Mouse (Mus musculus): ENCODE measurements at regions not wholly inside any gene's neighbourhood (a gene's known extent, or its start where the extent isn't known, plus 50 kb on each side); places are given as distances from the start of the nearest gene placed in this dataset.
A peak's percentile ranks its signal among the peaks of the same experiment; 100 is the strongest.
"Not testable (repeated sequence)": the region's sequence is repeated elsewhere in the genome, so short reads cannot be mapped to it uniquely, and the experiment has no call there.

- not testable (repeated sequence) for H3K36me3 ChIP-seq; H3K4me3 ChIP-seq; H3K27ac ChIP-seq; H3K4me1 ChIP-seq (replicated peaks); H3K27me3 ChIP-seq (ENCODE audit: insufficient read depth, poor library complexity, severe bottlenecking)
- peak; percentile 87 for DNase-seq (ENCODE audit: low spot score)
- WGBS, result 52% methylated on average over 12 of the region's 12 CpGs
- peaks cover 23% of the 10 kb centered on the region for H3K9me3 ChIP-seq
Observed at GRCm38 (mm10) chr6:3201507-3201906, 197.9 kb downstream of the Samd9l start.

- Histone ChIP-seq H3K27me3 (ENCODE audit: insufficient read depth, poor library complexity, severe bottlenecking) (no peaks in the 10 kb centered on the region), H3K27ac (no peak overlapping the region), H3K4me1 (replicated peaks) (no peaks in the 10 kb centered on the region), H3K4me3 (no peak overlapping the region), H3K9me3 (peaks cover 23% of the 10 kb centered on the region), H3K36me3 (no peaks in the 10 kb centered on the region)
- 68% methylated on average over 33 of the region's 33 CpGs for WGBS
- DNase-seq (ENCODE audit: low spot score), result peak; percentile 8
Observed at GRCm38 (mm10) chr6:3201107-3201506, 198.3 kb downstream of the Samd9l start.

GRCm38 (mm10) chr6:3200586-3200985 is 198.8 kb downstream of the Samd9l start:
- H3K9me3 ChIP-seq, result peaks cover 20% of the 10 kb centered on the region
- H3K36me3 ChIP-seq; H3K4me3 ChIP-seq; H3K27ac ChIP-seq; H3K27me3 ChIP-seq (ENCODE audit: insufficient read depth, poor library complexity, severe bottlenecking); H3K4me1 ChIP-seq (replicated peaks): not testable (repeated sequence)
- peak; percentile 83 for DNase-seq (ENCODE audit: low spot score)
- 85% methylated on average over 18 of the region's 18 CpGs for WGBS

- H3K27ac ChIP-seq; H3K4me3 ChIP-seq; H3K36me3 ChIP-seq; H3K4me1 ChIP-seq (replicated peaks); H3K27me3 ChIP-seq (ENCODE audit: insufficient read depth, poor library complexity, severe bottlenecking); DNase-seq (ENCODE audit: low spot score): not testable (repeated sequence)
- peaks cover 22% of the 10 kb centered on the region for H3K9me3 ChIP-seq
- WGBS, result 55% methylated on average over 1 of the region's 1 CpGs
Observed at GRCm38 (mm10) chr6:3192424-3192820, 206.9 kb downstream of the Samd9l start.

- H3K36me3 ChIP-seq; H3K27ac ChIP-seq; H3K4me3 ChIP-seq; H3K27me3 ChIP-seq (ENCODE audit: insufficient read depth, poor library complexity, severe bottlenecking); H3K4me1 ChIP-seq (replicated peaks); DNase-seq (ENCODE audit: low spot score): not testable (repeated sequence)
- WGBS, result 85% methylated on average over 6 of the region's 6 CpGs
- H3K9me3 ChIP-seq, result peaks cover 18% of the 10 kb centered on the region
Observed at GRCm38 (mm10) chr6:3191695-3192423, 207.5 kb downstream of the Samd9l start.

GRCm38 (mm10) chr6:3183819-3184199 is 215.6 kb downstream of the Samd9l start:
- H3K27me3 ChIP-seq (ENCODE audit: insufficient read depth, poor library complexity, severe bottlenecking), result no peaks in the 10 kb centered on the region
- peak; percentile 31 for DNase-seq (ENCODE audit: low spot score)
- H3K4me1 ChIP-seq (replicated peaks), result peaks cover 4% of the 10 kb centered on the region; the same call in 1 of the 2 replicates
- peaks cover 38% of the 10 kb centered on the region for H3K9me3 ChIP-seq
- H3K36me3 ChIP-seq, result no peaks in the 10 kb centered on the region
- 40% methylated on average over 5 of the region's 5 CpGs for WGBS
- H3K4me3 ChIP-seq, result no peak overlapping the region
- no peak overlapping the region for H3K27ac ChIP-seq

- Histone ChIP-seq H3K4me1 (replicated peaks) (peaks cover 4% of the 10 kb centered on the region; the same call in 1 of the 2 replicates), H3K27me3 (ENCODE audit: insufficient read depth, poor library complexity, severe bottlenecking) (no peaks in the 10 kb centered on the region), H3K36me3 (no peaks in the 10 kb centered on the region), H3K9me3 (peaks cover 38% of the 10 kb centered on the region), H3K4me3 (peak overlapping the region; percentile 30), H3K27ac (no peak overlapping the region)
- peak; percentile 30 for DNase-seq (ENCODE audit: low spot score)
- WGBS, result 44% methylated on average over 33 of the region's 33 CpGs
Observed at GRCm38 (mm10) chr6:3182889-3183818, 216.2 kb downstream of the Samd9l start.

- H3K4me3 ChIP-seq, result peak overlapping the region; percentile 30
- H3K27ac ChIP-seq; H3K27me3 ChIP-seq (ENCODE audit: insufficient read depth, poor library complexity, severe bottlenecking); H3K36me3 ChIP-seq; DNase-seq (ENCODE audit: low spot score); H3K4me1 ChIP-seq (replicated peaks): not testable (repeated sequence)
- WGBS, result 41% methylated on average over 17 of the region's 17 CpGs
- peaks cover 38% of the 10 kb centered on the region for H3K9me3 ChIP-seq
Observed at GRCm38 (mm10) chr6:3182424-3182841, 216.9 kb downstream of the Samd9l start.

- H3K27ac ChIP-seq, result not testable (repeated sequence)
- 84% methylated on average over 8 of the region's 10 CpGs for WGBS
Observed at GRCm38 (mm10) chr6:3179603-3180348, 219.6 kb downstream of the Samd9l start.

GRCm38 (mm10) chr6:3169479-3169878 is 229.9 kb downstream of the Samd9l start:
- not testable (repeated sequence) for DNase-seq (ENCODE audit: low spot score); H3K4me1 ChIP-seq (replicated peaks); H3K4me3 ChIP-seq; H3K27me3 ChIP-seq (ENCODE audit: insufficient read depth, poor library complexity, severe bottlenecking); H3K9me3 ChIP-seq; H3K27ac ChIP-seq; H3K36me3 ChIP-seq
- WGBS, result 73% methylated on average over 4 of the region's 4 CpGs

More at GRCm38 (mm10) chr6:3179603-3180348, 219.6 kb downstream of the Samd9l start:
- H3K36me3 ChIP-seq; H3K4me1 ChIP-seq (replicated peaks); H3K4me3 ChIP-seq; DNase-seq (ENCODE audit: low spot score); H3K27me3 ChIP-seq (ENCODE audit: insufficient read depth, poor library complexity, severe bottlenecking): not testable (repeated sequence)
- H3K9me3 ChIP-seq, result peaks cover 38% of the 10 kb centered on the region

GRCm38 (mm10) chr6:3166149-3166548 is 233.2 kb downstream of the Samd9l start:
- H3K36me3 ChIP-seq; H3K9me3 ChIP-seq; H3K27me3 ChIP-seq (ENCODE audit: insufficient read depth, poor library complexity, severe bottlenecking); H3K4me1 ChIP-seq (replicated peaks); H3K27ac ChIP-seq; H3K4me3 ChIP-seq; DNase-seq (ENCODE audit: low spot score): not testable (repeated sequence)
- 52% methylated on average over 1 of the region's 1 CpGs for WGBS

- H3K36me3 ChIP-seq; H3K27ac ChIP-seq; DNase-seq (ENCODE audit: low spot score); H3K4me1 ChIP-seq (replicated peaks); H3K4me3 ChIP-seq; H3K27me3 ChIP-seq (ENCODE audit: insufficient read depth, poor library complexity, severe bottlenecking); H3K9me3 ChIP-seq: not testable (repeated sequence)
- WGBS, result 27% methylated on average over 2 of the region's 2 CpGs
Observed at GRCm38 (mm10) chr6:3151901-3152300, 247.5 kb downstream of the Samd9l start.
